Mouse (Mus musculus) T-cell, adult 2 months (primary cell): ENCODE measurements around the gene Birc2.

ENCODE experiments used
- DNase-seq: peaks from one replicate; pipeline ENCODE4 v3.0.0; 2022; ENCODE audit warnings: low spot score

Birc2 gene

DNA sequence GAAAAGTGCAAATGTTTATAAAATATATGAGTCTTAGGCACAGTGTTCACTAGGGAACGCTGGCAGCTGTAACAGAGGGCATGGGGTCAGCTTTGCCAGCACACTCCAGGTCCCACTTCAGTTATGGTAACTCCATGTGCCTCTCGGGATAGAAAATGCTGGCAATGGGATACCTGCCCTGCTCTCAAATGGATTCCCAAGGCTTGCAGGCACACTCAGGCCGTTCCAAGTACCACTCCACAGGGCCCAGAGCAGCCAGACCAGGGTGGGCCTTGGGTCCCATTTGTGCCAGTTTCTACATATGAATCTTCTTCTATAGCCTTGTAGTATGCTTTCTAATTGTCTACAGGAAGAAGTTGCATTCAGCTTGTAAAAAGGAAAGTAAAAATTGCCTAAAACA, 51.5 kb downstream of the Birc2 start:
- no peak for DNase-seq

DNA sequence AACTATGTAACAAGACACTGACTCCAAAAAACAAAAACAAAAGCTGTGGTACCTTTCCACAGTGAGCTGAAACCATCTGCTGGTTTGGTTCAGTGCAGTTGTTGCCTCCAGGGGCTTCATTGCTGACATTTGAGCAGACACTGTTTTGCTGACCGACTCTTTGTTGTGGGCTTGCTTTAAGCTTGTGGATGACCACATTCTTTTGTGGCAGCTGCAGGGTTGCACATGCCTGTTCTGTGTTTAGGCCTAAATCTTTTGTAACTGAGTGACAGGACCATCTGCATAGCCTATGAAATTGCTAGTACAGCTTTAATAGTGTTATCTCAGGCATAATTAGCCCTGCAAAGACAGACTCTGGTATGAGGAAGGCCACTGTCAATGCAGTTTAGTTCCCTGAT, 52.2 kb downstream of the Birc2 start:
- no peak for DNase-seq

DNA sequence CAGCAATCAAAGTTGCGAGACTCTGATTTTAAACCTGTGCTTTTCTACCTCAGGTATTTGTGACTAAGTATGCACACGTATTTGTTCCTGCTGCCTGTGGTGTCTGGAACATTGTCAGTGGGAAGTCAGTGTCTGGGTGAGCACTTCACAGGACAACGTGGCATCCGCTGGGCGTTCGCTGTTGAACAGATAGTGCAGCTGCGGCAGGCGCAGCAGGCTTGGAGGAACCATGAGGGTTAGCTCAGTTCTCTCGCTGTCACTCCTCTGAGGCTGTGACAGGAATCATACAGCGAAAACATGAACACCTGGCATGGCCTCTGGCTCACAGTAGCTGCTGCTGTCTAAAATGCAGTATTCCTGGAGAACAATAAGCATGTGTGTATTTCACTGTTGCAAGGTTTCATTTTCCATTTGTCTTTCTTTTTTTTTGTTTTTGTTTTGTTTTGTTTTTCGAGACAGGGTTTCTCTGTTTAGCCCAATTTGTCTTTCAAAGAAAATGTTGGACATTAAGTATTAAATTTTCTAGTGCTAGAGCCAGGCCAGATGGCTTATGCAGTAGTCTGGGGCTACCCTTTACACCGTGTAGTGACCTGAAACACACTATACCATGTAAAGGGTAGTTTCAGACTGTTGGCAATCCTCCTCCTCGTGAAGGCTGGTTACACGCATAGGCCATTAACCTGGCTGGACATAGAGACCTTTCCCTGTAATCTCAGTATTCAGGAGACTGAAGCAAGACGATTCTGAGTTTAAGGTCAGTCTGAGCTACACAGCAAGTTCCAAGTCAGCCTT, 52.8 kb downstream of the Birc2 start:
- peak; percentile 57 for DNase-seq

DNA sequence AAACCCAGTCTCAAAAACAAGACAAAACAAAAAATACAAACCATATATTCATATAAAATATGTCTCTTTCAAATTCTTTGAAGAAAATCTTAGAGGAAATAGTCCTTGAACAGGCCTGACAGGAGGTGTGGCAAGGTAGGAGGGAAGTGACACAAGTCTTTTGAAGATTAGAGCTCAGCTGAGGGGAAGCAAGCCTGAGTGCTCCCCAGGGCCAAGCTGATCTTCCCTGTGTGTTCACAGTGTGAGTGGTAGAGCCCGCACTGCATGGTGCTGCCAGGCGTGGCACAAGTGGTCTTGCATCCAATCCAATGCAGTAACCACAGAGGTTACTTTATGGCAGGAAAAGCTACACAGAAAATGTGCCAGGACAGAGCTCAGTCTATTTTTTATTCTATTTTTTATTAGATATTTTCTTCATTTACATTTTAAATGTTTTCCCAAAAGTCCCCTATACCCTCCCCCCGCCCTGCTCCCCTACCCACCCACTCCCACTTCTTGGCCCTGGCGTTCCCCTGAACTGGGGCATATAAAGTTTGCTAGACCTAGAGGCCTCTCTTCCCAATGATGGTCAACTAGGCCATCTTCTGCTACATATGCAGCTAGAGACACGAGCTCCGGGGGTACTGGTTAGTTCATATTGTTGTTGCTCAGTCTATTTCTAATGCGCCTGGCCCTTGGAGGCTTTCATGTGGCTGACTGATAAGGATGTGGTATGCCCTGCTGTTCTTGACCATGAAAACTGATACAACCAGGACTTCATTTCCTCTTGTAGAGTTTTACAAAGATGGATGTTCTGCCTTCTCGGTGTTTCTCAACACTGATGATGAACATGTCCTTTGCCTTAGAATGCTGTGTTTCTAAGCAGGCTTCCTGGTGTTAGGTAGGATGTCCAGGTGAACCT, 56.4 kb downstream of the Birc2 start:
- peak; percentile 78 for DNase-seq

DNA sequence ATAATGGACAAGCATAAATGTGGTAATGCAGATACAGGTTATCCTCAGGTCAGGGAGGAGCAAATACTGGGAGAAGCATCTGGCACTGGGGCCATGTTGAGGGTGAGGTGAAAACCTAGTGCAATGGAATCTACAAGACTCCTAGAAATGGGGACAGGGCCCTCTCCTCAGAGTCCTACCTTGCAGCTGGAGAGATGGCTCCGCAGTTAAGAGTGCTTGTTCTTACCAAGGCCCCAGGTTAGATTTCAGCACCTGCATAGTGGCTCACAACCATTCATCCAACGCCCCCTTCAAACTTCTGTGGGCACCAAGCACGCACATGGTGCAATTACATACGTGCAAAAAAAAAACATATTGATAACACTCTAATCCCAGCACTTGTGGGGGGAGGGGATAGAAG, 57.1 kb downstream of the Birc2 start:
- DNase-seq: no peak

DNA sequence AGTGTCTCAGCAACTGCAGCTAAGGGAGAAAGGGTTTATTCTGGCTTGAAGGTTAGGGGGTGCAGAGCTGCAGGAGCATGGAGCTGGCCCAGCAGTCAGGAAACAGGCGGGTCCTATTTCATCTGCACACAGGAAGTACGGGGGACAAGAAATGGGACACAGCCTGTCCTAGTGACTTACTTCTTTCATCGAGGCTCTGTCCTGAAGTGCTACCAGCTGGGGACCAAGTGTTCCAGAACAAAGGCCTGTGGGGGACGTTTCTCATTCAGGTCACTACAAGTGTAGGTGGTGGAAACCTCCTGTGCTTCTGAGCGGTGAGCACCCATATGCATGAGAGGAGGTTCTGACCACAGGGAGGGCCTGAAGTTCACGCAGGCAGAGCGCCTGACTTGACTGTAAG, 58.1 kb downstream of the Birc2 start:
- peak; percentile 33 for DNase-seq

DNA sequence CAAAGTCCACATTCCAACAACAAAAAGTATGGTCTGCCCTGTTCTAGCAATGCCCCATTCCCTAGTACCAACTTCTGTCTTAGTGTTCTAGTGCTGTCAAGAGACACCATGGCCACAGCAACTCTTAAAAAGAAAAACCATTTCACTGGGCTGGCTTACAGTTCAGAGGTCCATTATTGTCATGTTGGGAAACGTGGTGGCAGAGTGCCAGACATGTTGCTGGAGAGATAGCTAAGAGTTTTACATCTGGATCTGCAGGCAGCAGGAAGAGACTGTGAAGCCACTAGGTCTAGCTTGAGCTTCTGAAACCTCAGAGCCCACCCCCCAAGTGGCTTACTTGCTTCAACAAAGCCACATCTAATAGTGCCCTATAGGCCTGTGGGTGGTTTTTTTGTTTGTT, 59.2 kb downstream of the Birc2 start:
- DNase-seq: no peak

DNA sequence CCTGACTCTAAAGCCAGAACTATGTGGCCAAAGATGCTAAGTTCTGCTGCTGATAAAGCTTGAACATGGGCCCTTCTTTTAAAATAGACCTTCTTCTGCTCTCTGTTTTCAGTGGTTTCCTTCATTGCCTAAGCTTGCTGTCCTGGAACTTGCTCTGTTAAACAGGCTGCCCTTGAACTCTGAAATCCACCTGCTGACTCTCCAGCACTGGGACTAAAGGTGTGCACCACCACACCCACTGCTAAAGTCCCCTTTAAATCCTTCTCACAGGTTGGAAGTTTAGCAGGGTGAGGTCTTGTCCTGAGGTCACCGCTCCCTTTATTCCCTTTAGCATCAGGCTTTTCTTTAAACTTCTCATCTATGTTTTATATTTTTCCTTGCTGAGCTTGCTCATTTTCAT, 59.9 kb downstream of the Birc2 start:
- DNase-seq: no peak

DNA sequence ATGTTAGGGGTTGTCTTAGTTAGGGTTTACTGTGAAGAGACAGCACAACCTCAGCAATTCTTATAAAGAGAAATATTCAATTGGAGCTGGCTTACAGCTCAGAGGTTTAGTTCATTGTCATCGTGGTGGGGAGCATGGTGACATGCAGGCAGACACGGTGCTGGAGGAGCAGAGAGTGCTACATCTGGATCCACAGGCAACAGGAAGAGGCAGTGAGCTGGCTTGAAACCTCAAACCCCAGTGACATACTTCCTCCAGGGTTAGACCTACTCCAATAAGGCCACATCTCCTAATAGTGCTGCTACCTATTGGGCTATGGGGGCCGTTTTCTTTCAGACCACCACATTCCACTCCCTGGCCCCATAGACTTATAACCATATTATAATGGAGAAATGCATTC, 60.9 kb downstream of the Birc2 start:
- DNase-seq: peak; percentile 67

DNA sequence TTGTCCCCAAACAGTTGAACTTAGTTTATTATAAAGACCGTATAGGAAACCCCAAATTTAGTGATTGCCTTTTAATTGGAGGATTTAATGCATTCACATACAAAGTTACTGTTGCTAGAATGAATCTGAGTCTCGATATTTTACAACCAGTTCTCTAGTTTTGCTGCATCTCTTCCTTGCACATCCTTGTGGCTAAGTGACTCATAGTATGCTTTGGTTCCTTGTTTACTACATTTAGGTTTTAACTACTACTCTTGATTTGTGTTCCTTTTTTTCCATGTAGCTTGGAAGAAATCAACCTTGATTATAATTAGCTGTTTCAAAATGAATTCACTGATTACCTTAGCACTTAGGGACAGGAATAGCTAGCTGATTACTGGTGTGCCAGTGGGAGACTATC, 61.9 kb downstream of the Birc2 start:
- no peak for DNase-seq

DNA sequence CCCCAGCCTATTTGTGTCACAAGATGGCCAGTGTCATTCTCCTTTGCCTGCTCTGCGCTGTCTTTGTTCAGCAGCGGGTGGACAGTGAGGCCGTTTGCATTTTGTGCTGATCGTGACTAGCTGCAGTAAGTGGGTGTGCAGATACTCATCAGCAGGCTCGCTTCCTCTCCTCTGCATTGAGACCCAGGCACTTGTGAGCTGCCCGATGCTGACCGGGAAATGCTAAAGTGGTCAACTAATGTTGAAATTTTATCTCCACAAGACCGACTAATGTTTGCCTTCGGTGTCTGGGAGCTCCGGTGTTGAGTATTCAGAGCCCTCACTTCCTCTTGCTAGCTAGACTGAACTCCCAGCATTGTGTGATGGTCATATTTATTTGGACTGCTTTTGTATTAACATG, 62.3 kb downstream of the Birc2 start:
- DNase-seq: no peak

DNA sequence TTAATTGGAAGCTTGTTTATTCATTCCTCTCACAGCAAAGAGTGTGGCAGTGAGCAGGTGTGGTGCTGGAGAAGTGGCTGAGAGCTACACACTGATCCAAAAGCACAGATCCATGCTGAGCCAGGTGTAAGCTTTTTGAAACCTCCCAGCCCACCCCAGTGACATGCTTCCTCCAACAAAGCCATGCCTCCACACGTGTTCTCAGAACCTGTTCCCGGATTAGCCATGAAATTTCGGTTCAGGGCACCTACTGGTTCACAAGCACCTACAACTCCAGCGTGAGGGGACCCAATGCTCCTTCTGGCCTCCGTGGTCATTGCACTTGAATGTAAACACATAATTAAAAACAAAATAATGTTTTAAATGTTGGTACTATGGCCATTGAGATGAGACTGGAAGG, 63.2 kb downstream of the Birc2 start:
- no peak for DNase-seq

DNA sequence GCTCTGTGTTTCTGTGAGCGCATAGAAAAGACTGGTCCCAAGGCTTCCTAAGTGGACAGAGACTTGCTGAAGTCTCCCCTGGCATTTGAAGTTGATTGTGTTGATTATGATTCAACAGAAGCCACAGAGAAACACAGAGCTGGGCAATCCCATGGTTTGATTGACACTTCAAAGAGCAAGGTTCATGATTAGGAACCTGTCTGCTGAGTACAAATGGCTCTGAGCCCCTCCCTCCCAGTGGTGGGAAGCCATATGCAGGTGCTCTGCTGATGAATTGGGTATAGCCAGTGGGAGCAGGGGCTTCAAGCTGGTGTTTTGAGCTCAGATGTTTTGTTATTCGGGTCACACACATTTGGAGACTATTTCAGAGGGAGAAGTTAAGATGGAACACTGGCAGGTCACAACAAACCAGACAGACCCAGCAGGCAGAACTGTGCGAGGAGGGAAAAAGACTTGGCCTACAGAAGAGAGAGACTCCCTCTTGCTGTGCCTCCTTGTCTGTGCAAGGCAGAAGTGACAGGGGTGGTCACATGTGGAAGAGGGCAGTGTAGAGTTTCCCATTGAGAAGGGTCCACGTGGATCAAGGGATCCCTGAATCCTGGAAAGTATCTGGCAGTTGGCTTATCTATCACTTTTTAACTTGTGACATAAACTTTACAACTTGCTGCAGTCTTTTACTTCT, 64.0 kb downstream of the Birc2 start:
- DNase-seq: no peak

DNA sequence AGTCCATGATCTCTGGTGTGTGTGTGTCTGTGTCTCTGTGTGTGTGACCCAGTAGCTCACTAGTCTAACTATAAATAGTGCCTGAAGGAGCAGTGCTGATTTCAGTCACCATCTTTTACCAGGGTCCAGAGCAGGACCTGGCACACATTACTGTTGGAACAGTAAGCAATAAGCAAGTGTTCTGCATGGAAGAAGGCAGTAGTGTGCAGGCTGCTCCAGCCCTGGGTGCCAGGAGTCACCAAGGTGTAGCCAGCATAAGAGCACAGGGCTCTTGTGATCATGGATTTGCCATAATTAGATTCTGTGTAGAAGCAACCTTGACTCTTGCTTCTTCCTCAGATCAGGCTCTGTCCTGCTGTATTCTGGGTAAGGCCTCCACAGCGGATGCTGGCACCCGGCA, 64.5 kb downstream of the Birc2 start:
- DNase-seq: no peak

DNA sequence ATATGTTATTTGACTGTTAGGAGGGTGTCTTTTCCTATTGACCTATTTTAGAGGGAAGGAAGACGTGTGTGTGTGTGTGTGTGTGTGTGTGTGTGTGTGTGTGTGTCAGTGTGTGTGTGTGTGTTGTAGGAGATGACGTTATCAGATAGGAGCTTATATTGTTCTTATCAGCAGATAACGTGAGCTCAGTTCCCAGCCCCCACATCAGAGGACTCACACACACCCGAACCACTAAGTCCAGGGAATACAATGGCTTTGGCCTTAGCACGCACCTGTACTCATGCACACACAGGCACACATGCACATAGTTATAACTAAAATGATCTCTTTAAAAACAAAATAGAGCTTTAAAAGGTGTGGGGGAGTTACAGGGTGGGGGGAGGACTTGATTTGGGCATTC, 67.4 kb downstream of the Birc2 start:
- DNase-seq: no peak

DNA sequence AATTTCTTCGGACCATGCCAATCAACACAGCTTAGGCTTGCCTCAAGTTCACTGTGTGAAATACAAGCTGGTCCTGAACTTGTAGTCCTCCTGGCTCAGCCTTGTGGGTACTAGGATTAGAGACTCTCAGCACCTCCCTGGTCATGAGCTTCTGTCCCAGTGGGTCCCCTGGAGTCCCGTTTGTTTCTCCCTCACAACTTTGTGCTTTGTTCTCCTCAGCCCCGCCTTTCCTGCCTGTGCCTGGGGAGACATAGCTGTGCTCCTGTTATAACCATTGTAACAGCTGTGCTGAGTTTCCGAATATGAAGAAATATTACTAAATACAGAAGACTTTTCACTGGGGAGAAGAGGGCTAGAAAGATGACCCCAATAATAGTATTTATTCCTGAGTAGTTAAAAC, 67.8 kb downstream of the Birc2 start:
- DNase-seq: no peak
